Mouse (Mus musculus) heart, embryonic 13.5 days (tissue): ENCODE results near the gene Vpreb3. TPM values are rescaled to one million over a fixed set of nuclear protein-coding genes. Genes with fewer than 3 reads are reported as not detected.

Source experiments
- ATAC-seq: fragments of 200-750 bp; cut with Nextera tagmentation; 2 replicates; pipeline ENCODE4 v1.8.0; 2017; ENCODE audit warnings: moderate TSS enrichment; ENCODE audit not compliant: insufficient number of reproducible peaks, low FRiP score, low TSS enrichment; ENCODE audit errors: extremely low read depth
- H3K27ac ChIP-seq: fragments of 300-500 bp; sonication (generic); replicated peaks from 2 replicates; pipeline ENCODE4 v1.5.1; 2015; ENCODE audit warnings: moderate library complexity, mild to moderate bottlenecking, inconsistent platforms
- H3K27me3 ChIP-seq: fragments of 300-500 bp; sonication (generic); replicated peaks from 2 replicates; pipeline ENCODE4 v1.6.1; 2015; ENCODE audit warnings: mild to moderate bottlenecking, inconsistent platforms
- H3K36me3 ChIP-seq: fragments of 300-500 bp; sonication (generic); 2 replicates; pipeline ENCODE4 v1.6.1; 2015; ENCODE audit warnings: mild to moderate bottlenecking, inconsistent platforms
- H3K4me1 ChIP-seq: fragments of 300-500 bp; sonication (generic); 2 replicates; pipeline ENCODE4 v1.6.1; 2015; ENCODE audit warnings: inconsistent platforms
- H3K4me2 ChIP-seq: fragments of 300-500 bp; sonication (generic); 2 replicates; pipeline ENCODE4 v1.6.1; 2015; ENCODE audit warnings: inconsistent platforms, mild to moderate bottlenecking, moderate library complexity
- H3K4me3 ChIP-seq: fragments of 300-500 bp; sonication (generic); 2 replicates; pipeline ENCODE4 v1.5.1; 2015; ENCODE audit warnings: moderate library complexity, mild to moderate bottlenecking, inconsistent platforms
- H3K9ac ChIP-seq: fragments of 300-500 bp; sonication (generic); 2 replicates; pipeline ENCODE4 v1.6.1; 2015; ENCODE audit warnings: inconsistent platforms, mild to moderate bottlenecking, moderate library complexity
- H3K9me3 ChIP-seq: fragments of 300-500 bp; sonication (generic); 2 replicates; pipeline ENCODE4 v1.6.1; 2016; ENCODE audit warnings: inconsistent platforms
- WGBS: fragments of 180-500 bp; shearing (Covaris S2); methylation state at CpG from one replicate; pipeline ENCODE4 v1.1.7; 2015; ENCODE audit warnings: mixed read lengths; 5-methylcytosine and 5-hydroxymethylcytosine counted together
- polyA plus RNA-seq: library from polyadenylated mRNA; unstranded; fragments of >200 nt; fragmentation: Nextera tagmentation; extraction: Ambion mirVana; gene quantifications from 2 replicates; pipeline ENCODE4 v1.2.1, GENCODE M21; 2015

Gene Vpreb3
- polyA plus RNA-seq, 1 experiment from 2014 or later = 0.41 TPM

DNA sequence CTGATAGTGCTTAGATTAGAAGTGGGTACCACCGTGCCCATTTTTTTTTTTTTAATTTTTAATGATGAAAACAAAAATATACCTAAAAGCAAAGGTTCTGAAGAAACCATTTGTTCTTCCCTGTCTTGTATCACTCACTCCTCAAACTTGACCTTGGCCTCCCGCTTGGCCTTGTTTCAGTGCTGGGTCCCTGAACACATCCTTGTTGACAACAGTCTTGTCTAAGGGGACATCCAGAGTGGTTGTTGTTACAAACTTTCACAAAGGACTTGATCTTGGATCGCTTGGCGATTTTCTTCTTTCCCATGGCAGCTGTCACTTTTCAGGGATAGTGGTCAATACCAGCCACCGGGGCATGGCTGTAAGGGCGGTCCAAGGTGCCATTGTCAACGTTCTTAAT, 2.4 kb downstream of the Vpreb3 start:
- 87% methylated on average over 7 of the region's 7 CpGs for WGBS
- no peak overlapping the region for H3K4me3 ChIP-seq
- no peak overlapping the region for H3K27ac ChIP-seq

DNA sequence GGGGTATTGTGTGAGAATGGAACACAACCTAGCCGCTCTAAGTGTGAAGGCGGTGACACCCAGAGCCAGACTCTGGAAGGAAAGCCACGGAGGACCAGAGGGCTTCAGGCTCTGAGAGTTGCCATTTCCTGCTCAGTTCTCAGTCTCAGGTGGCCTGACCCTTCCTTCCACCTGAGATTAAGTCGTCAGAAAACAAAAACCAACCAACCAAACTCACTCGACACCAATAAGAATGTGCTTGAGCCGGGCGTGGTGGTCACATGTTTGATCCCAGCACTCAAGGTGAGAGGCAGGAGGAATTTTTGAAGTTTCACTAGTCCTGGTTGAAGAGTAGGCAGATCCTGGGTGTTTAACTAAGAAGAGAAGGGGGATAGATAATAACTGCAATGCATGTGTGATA, 3.0 kb downstream of the Vpreb3 start:
- 76% methylated on average over 7 of the region's 7 CpGs for WGBS
- ATAC-seq = no peak
- no peak overlapping the region for H3K27ac ChIP-seq

More for the DNA sequence above, 2.4 kb downstream of the Vpreb3 start:
- H3K9ac ChIP-seq = no peak overlapping the region
- ATAC-seq = no peak
- H3K4me1 ChIP-seq = peaks cover 15% of the 10 kb centered on the region
- H3K4me2 ChIP-seq = no peak overlapping the region
- no peaks in the 10 kb centered on the region for H3K36me3 ChIP-seq
- H3K27me3 ChIP-seq = peaks cover 21% of the 10 kb centered on the region
- H3K9me3 ChIP-seq = no peaks in the 10 kb centered on the region

DNA sequence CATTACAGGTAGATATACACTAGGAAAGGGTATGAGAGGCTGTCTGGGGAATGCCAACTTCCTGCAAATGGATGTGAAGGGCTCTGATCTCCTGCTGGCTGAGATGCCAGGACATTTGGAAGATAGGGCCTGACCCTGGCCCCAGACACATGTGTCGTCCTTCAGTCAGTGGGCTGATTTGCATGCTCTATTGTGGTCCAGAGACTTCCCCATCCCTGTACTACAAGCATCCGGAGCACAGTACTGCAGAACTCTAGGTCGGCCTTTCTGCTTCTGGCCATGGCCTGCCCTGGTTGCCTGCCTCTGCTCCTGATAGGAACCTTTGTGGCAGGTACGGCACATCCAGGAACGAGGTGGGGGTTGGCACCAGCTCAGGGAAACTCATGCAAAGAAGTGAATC, 5.2 kb downstream of the Vpreb3 start:
- H3K4me1 ChIP-seq = peaks cover 20% of the 10 kb centered on the region
- H3K4me3 ChIP-seq = no peak overlapping the region
- H3K9me3 ChIP-seq = no peaks in the 10 kb centered on the region
- no peaks in the 10 kb centered on the region for H3K36me3 ChIP-seq
- H3K27me3 ChIP-seq = peaks cover 39% of the 10 kb centered on the region
- no peak for ATAC-seq
- H3K27ac ChIP-seq = no peak overlapping the region
- H3K4me2 ChIP-seq = no peak overlapping the region
- WGBS = 76% methylated on average over 5 of the region's 5 CpGs
- H3K9ac ChIP-seq = no peak overlapping the region

More for the DNA sequence above, 3.0 kb downstream of the Vpreb3 start:
- H3K27me3 ChIP-seq = peaks cover 28% of the 10 kb centered on the region
- no peak overlapping the region for H3K4me3 ChIP-seq
- H3K4me1 ChIP-seq = peaks cover 15% of the 10 kb centered on the region
- H3K9me3 ChIP-seq = no peaks in the 10 kb centered on the region
- no peak overlapping the region for H3K4me2 ChIP-seq
- H3K9ac ChIP-seq = no peak overlapping the region
- H3K36me3 ChIP-seq = no peaks in the 10 kb centered on the region

DNA sequence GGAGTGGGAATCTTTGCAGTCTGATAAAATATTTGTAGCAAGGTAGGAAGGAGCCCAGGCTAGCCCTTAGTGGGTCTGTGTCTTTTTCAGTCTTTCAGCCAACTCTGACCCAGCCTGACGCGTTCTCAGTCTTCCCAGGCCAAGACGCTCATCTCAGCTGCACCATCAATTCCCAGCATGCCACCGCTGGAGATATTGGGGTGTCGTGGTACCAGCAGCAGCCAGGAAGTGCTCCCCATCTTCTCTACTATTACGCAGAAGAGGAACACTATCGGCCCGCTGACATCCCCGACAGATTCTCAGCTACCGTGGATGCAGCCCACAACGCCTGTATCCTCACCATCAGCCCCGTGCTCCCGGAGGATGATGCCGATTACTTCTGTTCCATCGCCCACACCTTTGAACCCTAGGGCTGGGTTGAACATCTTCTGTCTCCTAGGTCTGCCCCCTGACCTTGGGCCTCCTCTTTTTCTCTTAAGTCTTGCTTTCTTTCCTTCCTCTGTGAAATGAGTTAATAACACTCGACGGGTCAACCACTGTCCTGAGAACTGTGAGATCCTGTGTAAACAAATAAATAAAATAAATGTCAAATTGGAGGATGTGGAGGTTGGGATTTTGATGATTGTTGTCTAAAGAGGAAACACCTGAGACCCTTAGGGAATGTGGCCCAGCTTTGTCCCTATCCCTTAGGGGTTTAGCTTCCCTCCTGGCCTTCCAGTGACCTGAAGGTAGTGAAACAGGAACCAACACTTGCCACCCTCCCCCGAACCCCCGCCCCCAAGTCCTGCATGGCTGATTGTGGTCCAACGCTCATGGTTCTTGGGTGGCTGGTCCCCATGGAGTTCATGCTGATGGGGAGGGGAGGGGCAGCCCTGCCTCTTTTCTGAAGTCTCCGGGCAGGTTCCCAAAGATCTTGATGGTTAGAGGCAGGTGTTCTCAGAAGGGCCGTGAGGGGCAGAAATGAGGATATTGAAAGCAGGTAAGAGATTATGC, 6.5 kb downstream of the Vpreb3 start:
- H3K9ac ChIP-seq = no peak overlapping the region
- WGBS = 81% methylated on average over 22 of the region's 22 CpGs
- H3K4me3 ChIP-seq = no peak overlapping the region
- H3K36me3 ChIP-seq = no peaks in the 10 kb centered on the region
- no peak for ATAC-seq
- H3K9me3 ChIP-seq = no peaks in the 10 kb centered on the region
- H3K4me2 ChIP-seq = no peak overlapping the region
- no peak overlapping the region for H3K27ac ChIP-seq
- peaks cover 21% of the 10 kb centered on the region for H3K4me1 ChIP-seq
- peaks cover 51% of the 10 kb centered on the region for H3K27me3 ChIP-seq

DNA sequence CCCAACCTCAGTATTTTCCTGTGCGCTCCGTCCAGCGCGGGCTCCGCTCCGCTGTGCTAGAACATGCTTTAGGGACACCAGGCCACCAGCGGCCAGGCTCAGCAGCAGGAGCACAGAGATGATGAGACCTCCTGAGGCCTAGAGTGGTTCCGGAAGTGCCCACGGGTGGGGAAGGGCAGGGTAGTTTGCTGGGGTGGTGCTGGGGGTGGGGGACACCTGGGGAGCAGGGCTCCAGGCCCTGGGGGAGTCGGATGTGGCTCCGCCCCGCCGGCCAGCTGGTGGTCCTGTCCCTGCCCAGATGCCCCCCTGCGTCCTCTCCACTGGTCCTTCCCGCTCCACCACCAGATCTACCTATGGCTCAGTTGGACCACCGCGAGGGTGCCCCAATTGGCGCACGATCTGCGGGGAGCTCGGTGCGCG, 7.9 kb downstream of the Vpreb3 start:
- no peak overlapping the region for H3K27ac ChIP-seq
- H3K27me3 ChIP-seq = peaks cover 56% of the 10 kb centered on the region
- H3K4me1 ChIP-seq = peaks cover 19% of the 10 kb centered on the region
- H3K4me2 ChIP-seq = peak overlapping the region; percentile 95
- no peaks in the 10 kb centered on the region for H3K9me3 ChIP-seq
- peak overlapping the region; percentile 58 for H3K4me3 ChIP-seq
- peak; percentile 39 for ATAC-seq
- H3K9ac ChIP-seq = peak overlapping the region; percentile 83
- under 1% methylated on average over 23 of the region's 23 CpGs for WGBS
- no peaks in the 10 kb centered on the region for H3K36me3 ChIP-seq

DNA sequence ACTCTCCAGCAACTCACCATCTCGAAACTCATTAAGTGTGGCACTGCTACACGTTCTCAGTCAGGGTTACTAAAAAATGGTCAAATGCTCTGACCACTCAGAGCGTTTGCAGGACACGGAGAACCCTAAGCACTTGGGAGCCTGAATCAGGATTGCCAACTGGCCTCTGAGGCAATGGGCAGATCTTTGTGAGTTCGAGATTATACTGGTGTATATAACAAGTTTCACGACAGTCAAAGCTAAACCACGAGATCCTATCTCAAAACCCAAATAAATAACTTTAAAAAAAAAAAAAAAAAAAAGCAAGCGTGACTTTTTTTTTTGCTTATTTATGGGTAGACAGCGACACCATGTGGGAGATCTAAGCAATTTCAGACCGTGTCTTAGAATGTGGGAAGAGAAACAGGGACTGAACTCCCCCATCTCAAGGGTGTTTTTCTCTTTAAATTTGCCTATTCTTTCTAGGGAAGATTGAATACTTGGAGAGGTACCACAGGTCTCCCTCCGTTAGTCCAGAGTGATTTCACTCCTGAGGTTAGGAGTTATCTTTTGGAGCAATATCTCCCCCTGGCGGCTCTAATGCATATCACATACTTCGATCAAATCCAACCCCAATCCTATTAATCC, 8.7 kb downstream of the Vpreb3 start:
- peak overlapping the region; percentile 58 for H3K4me3 ChIP-seq
- H3K36me3 ChIP-seq = no peaks in the 10 kb centered on the region
- peaks cover 19% of the 10 kb centered on the region for H3K4me1 ChIP-seq
- H3K9ac ChIP-seq = peak overlapping the region; percentile 83
- peak overlapping the region; percentile 95 for H3K4me2 ChIP-seq
- H3K9me3 ChIP-seq = no peaks in the 10 kb centered on the region
- H3K27me3 ChIP-seq = peaks cover 56% of the 10 kb centered on the region
- H3K27ac ChIP-seq = no peak overlapping the region
- no peak for ATAC-seq
- 4% methylated on average over 13 of the region's 13 CpGs for WGBS

DNA sequence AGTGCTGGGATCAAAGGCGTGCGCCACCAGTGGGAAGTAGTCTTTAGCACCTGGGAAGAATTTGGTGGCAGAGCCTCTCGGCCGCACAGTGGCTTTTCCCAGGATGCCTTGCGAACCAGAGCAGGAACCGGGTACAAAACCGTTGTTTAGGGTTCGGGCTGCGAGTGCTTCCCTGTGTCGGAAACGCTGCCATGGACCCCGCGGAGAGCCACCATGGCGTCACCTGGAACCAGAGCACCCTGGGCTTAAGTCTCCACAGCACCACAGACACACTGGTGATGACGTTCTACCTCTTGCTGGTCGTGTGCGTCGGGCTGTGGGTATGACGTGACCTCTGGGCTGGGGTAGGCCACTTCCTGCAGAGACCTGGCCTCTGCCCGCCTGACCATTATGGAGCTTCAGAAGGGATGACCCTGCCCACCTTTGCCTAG, 11.5 kb downstream of the Vpreb3 start, which contains the start of gene Gm5134:
Gm5134 (plus strand) TSS at position 134 of the 431 bp plus-strand sequence.
- Histone ChIP-seq H3K4me3 (peak within 1 kb of the TSS; percentile 40), H3K4me2 (peak within 1 kb of the TSS; percentile 66), H3K36me3 (no peaks in the 10 kb centered on the region), H3K4me1 (peaks cover 19% of the 10 kb centered on the region), H3K27ac (no peak within 1 kb of the TSS), H3K9ac (peak within 1 kb of the TSS; percentile 42; the same call in 1 of the 2 replicates), H3K9me3 (no peaks in the 10 kb centered on the region), H3K27me3 (peaks cover 43% of the 10 kb centered on the region)
- WGBS = 17% methylated on average over 20 of the region's 20 CpGs
- ATAC-seq = no peak

DNA sequence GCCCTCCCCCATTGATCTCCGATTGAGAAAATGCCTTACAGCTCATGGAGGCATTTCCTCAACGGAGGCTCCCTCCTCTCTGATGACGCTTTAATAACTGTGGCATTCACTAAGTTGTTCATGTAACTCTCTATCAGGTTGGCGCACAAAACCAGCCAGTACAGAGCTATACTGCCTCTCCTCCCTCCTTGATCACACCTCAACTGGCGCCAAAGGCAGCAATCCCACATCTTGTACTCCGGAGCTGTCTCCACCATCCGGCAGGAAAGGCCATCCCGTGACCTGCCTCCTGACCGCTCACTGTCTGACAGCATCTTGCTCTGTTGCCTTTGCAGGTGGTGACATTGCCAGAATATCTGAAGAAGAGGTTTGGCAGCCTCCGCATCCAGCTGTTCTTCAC, 31.0 kb downstream of the Vpreb3 start:
- Histone ChIP-seq H3K27ac (no peak overlapping the region), H3K4me2 (no peak overlapping the region), H3K4me3 (no peak overlapping the region), H3K27me3 (no peaks in the 10 kb centered on the region), H3K9ac (no peak overlapping the region), H3K9me3 (no peaks in the 10 kb centered on the region), H3K36me3 (no peaks in the 10 kb centered on the region), H3K4me1 (no peaks in the 10 kb centered on the region)
- ATAC-seq = no peak
- WGBS = 84% methylated on average over 10 of the region's 10 CpGs

DNA sequence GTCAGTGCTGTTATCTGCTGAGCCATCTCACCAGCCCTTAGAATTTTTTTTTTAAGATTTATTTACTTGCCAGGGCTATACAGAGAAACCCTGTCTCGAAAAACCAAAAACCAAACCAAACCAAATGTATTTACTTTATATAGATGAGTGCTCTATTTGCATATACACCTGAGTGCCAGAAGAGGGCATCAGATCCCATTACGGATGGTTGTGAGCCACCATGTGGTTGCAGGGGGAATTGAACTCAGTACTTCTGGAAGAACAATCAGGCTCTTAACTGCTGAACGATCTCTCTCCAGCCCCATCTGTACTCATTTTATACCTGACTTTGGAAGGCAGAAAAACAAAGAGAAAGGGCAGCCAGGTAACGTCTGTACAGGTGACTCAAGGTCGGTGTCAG, 32.4 kb downstream of the Vpreb3 start:
- H3K27ac ChIP-seq = no peak overlapping the region
- no peak overlapping the region for H3K9ac ChIP-seq
- ATAC-seq = no peak
- no peak overlapping the region for H3K4me2 ChIP-seq
- no peaks in the 10 kb centered on the region for H3K9me3 ChIP-seq
- no peak overlapping the region for H3K4me3 ChIP-seq
- 63% methylated on average over 5 of the region's 5 CpGs for WGBS
- no peaks in the 10 kb centered on the region for H3K27me3 ChIP-seq
- no peaks in the 10 kb centered on the region for H3K4me1 ChIP-seq
- H3K36me3 ChIP-seq = no peaks in the 10 kb centered on the region

DNA sequence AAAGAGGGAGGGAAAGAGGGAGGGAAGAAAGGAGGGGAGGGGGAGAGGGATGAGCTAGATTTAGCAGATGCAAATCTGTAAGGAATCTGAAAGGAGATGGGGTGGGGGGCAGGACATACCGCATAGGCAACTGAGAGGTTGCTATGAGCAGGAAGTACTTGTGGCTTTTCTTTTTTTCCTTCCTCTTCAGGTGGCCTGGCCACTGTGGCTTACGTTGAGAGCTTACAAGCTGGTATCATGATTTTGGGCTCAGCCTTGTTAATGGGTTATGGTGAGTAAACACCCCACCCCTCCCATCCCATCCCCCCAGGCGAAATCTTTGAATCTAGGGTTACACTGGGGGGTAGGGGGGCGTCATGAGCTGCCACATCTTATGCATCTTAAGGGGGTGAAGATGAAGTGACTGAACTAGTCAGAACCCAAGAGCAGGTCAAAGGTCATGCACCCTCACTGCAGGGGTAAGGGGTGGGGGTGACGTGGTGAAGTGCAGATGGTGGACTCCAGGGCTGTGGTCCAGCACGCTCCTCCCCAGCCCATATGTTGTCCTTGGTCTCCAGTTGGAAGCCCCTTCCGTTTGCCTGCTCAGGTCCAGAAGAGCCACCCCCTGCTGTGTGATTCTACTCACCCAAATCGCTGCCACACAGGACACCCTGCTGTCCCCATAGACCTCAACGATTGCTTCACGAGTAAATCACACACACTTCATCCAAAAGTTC, 35.4 kb downstream of the Vpreb3 start:
- no peak overlapping the region for H3K4me2 ChIP-seq
- no peak overlapping the region for H3K27ac ChIP-seq
- ATAC-seq = no peak
- no peaks in the 10 kb centered on the region for H3K9me3 ChIP-seq
- WGBS = 37% methylated on average over 10 of the region's 10 CpGs
- no peak overlapping the region for H3K4me3 ChIP-seq
- H3K9ac ChIP-seq = no peak overlapping the region
- H3K36me3 ChIP-seq = no peaks in the 10 kb centered on the region
- no peaks in the 10 kb centered on the region for H3K4me1 ChIP-seq
- no peaks in the 10 kb centered on the region for H3K27me3 ChIP-seq

DNA sequence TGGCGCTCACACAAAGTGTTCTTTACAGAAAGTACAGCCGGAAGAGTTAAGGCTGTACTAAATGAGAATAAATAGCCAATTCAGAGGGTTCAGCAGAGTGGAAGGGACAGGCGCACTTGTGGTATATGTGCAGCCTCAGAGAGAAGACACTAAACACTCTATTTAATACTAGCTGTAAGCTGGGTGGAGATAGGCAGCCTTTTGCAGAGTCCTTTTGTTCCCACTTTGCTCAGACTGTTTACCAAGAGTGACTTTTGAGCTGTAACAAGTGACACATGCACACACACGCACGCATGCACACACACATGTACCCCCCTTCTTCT, 35.9 kb downstream of the Vpreb3 start:
- ATAC-seq = no peak
- 84% methylated on average over 5 of the region's 5 CpGs for WGBS

More for the DNA sequence above, 35.9 kb downstream of the Vpreb3 start:
- Histone ChIP-seq H3K4me2 (no peak overlapping the region), H3K4me3 (no peak overlapping the region), H3K4me1 (no peaks in the 10 kb centered on the region), H3K9ac (no peak overlapping the region), H3K9me3 (no peaks in the 10 kb centered on the region), H3K27me3 (no peaks in the 10 kb centered on the region), H3K36me3 (no peaks in the 10 kb centered on the region), H3K27ac (no peak overlapping the region)
